In genomic region chr5:135012671-135013441, GRCm38 (mm10) we compare ENCODE assay signal across 9 mouse cellular contexts. TPM values are rescaled to one million over a fixed set of nuclear protein-coding genes. Genes with fewer than 3 reads are reported as not detected.
DNase-seq lines count a peak whose midpoint lies in the region; ATAC-seq and TF ChIP-seq lines count a peak whose summit lies in the region.
"Had no signal": no experiment of that assay in that cellular context is flagged by ENCODE, and none has a peak within 500 bp of the region (broad histone marks: within the 10 kb centered on the region; RNA-seq: fewer than 3 reads in every experiment).

No protein-coding gene starts in this region.

- WGBS in forebrain, embryonic 14.5 days = 6% methylated on average over 14 of the region's 16 CpGs
- 5% methylated on average over 16 of the region's 16 CpGs for WGBS in hindbrain, embryonic 12.5 days
- WGBS in midbrain, embryonic 12.5 days = 4% methylated on average over 16 of the region's 16 CpGs

- TF ChIP-seq CTCF in brain, embryonic 14.5 days (IDR thresholded peaks at IDR 0.05; ENCODE audit: borderline replicate concordance, extremely low read depth, insufficient read depth, insufficient read length) = peak; percentile 80

- H3K9me3 ChIP-seq in forebrain, embryonic 14.5 days (replicated peaks; ENCODE audit: control insufficient read depth, low read length) = no peaks in the 10 kb centered on the region
- H3K9me3 ChIP-seq in hindbrain, embryonic 12.5 days (replicated peaks) = no peaks in the 10 kb centered on the region
- no peaks in the 10 kb centered on the region for H3K9me3 ChIP-seq in midbrain, embryonic 12.5 days

- TF ChIP-seq POLR2A in brain, embryonic 14.5 days (IDR thresholded peaks at IDR 0.05; ENCODE audit: borderline replicate concordance, extremely low read depth, insufficient read depth, insufficient read length, poor library complexity, severe bottlenecking) = no peak

- no peaks in the 10 kb centered on the region for H3K36me3 ChIP-seq in forebrain, embryonic 14.5 days (ENCODE audit: control insufficient read depth, insufficient read depth, low read length)
- no peaks in the 10 kb centered on the region; the same call in 1 of the 2 replicates for H3K36me3 ChIP-seq in hindbrain, embryonic 12.5 days
- H3K36me3 ChIP-seq in midbrain, embryonic 12.5 days = no peaks in the 10 kb centered on the region
- no peaks in the 10 kb centered on the region; the same call in 1 of the 2 replicates for H3K36me3 ChIP-seq in splenic B cell, adult 2 months (ENCODE audit: control insufficient read depth, insufficient read depth, low read length, poor library complexity, severe bottlenecking)

- DNase-seq in cerebellum, adult 11 months = peak; percentile 77
- DNase-seq in brain, embryonic 14.5 days (ENCODE audit: low read depth) = peak; percentile 68
- peak; percentile 72 for DNase-seq in forebrain, embryonic 14.5 days (ENCODE audit: low spot score)
- DNase-seq in left cerebral cortex, postnatal 14 days (ENCODE audit: low spot score in 2 of 2) = peak; percentile 76 to 81
- peak; percentile 87 for DNase-seq in splenic B cell, adult 2 months (ENCODE audit: low read depth, low spot score)

- ATAC-seq in cerebellum, adult (ENCODE audit: insufficient number of reproducible peaks, low FRiP score, low TSS enrichment) = no peak
- ATAC-seq in forebrain, embryonic 14.5 days = no peak
- no peak for ATAC-seq in hindbrain, embryonic 12.5 days (ENCODE audit: low FRiP score)
- ATAC-seq in midbrain, embryonic 12.5 days (ENCODE audit: low FRiP score, low read depth) = no peak

- no peak overlapping the region for H3K4me2 ChIP-seq in forebrain, embryonic 14.5 days (ENCODE audit: low read length)
- H3K4me2 ChIP-seq in hindbrain, embryonic 12.5 days (replicated peaks) = peak overlapping the region; percentile 41
- H3K4me2 ChIP-seq in midbrain, embryonic 12.5 days (replicated peaks) = peak overlapping the region; percentile 19; the same call in 1 of the 2 replicates

- intact Hi-C loops in left cerebral cortex, postnatal 14 days (cut with DNase I) = loop anchor here (5.0 kb wide), 1 partner anchor 174 kb away; the partner anchor contains the start of gene Baz1b

- no peak overlapping the region for H3K27ac ChIP-seq in forebrain, embryonic 14.5 days (ENCODE audit: low read depth, low read length)
- peak overlapping the region; percentile 19 for H3K27ac ChIP-seq in hindbrain, embryonic 12.5 days
- no peak overlapping the region for H3K27ac ChIP-seq in midbrain, embryonic 12.5 days (replicated peaks)

- peaks cover 7% of the 10 kb centered on the region; the same call in 1 of the 2 replicates for H3K4me1 ChIP-seq in forebrain, embryonic 14.5 days (ENCODE audit: control insufficient read depth, insufficient read depth, low read length)
- H3K4me1 ChIP-seq in hindbrain, embryonic 12.5 days = peaks cover 38% of the 10 kb centered on the region
- peaks cover 35% of the 10 kb centered on the region for H3K4me1 ChIP-seq in midbrain, embryonic 12.5 days

- H3K9ac ChIP-seq in forebrain, embryonic 14.5 days (ENCODE audit: low read length) = no peak overlapping the region
- no peak overlapping the region for H3K9ac ChIP-seq in hindbrain, embryonic 12.5 days
- H3K9ac ChIP-seq in midbrain, embryonic 12.5 days (replicated peaks) = peak overlapping the region; percentile 16

- no peak overlapping the region for H3K4me3 ChIP-seq in forebrain, embryonic 14.5 days (ENCODE audit: low read depth, low read length)
- peak overlapping the region; percentile 12; the same call in 1 of the 2 replicates for H3K4me3 ChIP-seq in hindbrain, embryonic 12.5 days
- H3K4me3 ChIP-seq in midbrain, embryonic 12.5 days = 0 out of 2 replicates have a peak overlapping the region, but pooled peaks have one; percentile 4

- no peaks in the 10 kb centered on the region for H3K27me3 ChIP-seq in forebrain, embryonic 14.5 days (replicated peaks; ENCODE audit: control insufficient read depth, insufficient read depth, low read length)
- H3K27me3 ChIP-seq in hindbrain, embryonic 12.5 days = no peaks in the 10 kb centered on the region
- H3K27me3 ChIP-seq in midbrain, embryonic 12.5 days = peaks cover 20% of the 10 kb centered on the region
- no peaks in the 10 kb centered on the region for H3K27me3 ChIP-seq in splenic B cell, adult 2 months (ENCODE audit: control insufficient read depth, insufficient read depth, low read length, poor library complexity, severe bottlenecking)

RNA-seq across cellular contexts. Expression of gene Abhd11, which starts 3.9 kb away (rescaled TPM):
- polyA plus RNA-seq in brain, embryonic 14.5 days (2012; rRNA removed) = 65.6 and 94.1 TPM in 2 replicates
- 66.9 and 70.7 TPM in 2 replicates for polyA plus RNA-seq in forebrain, embryonic 14.5 days (2014; fragmentation: Nextera tagmentation; extraction: Ambion mirVana)
- 47.4 and 51.0 TPM in 2 replicates for polyA plus RNA-seq in hindbrain, embryonic 12.5 days (2016; fragmentation: Nextera tagmentation; extraction: Ambion mirVana)
- 10 to 100 TPM; 41.2 to 42.0 TPM for total RNA-seq in left cerebral cortex, postnatal 14 days (2021)
- polyA plus RNA-seq in midbrain, embryonic 12.5 days (2016; fragmentation: Nextera tagmentation; extraction: Ambion mirVana) = 39.1 and 41.4 TPM in 2 replicates

RNA-seq across cellular contexts. Expression of gene Stx1a, which starts 10.4 kb away (rescaled TPM):
- polyA plus RNA-seq in brain, embryonic 14.5 days (2012; rRNA removed) = 151 and 152 TPM in 2 replicates
- polyA plus RNA-seq in forebrain, embryonic 14.5 days (2014; fragmentation: Nextera tagmentation; extraction: Ambion mirVana) = 57.0 and 78.5 TPM in 2 replicates
- polyA plus RNA-seq in hindbrain, embryonic 12.5 days (2016; fragmentation: Nextera tagmentation; extraction: Ambion mirVana) = 34.3 and 38.7 TPM in 2 replicates
- 100 to 1,000 TPM; 413 to 473 TPM for total RNA-seq in left cerebral cortex, postnatal 14 days (2021)
- 27.8 and 29.3 TPM in 2 replicates for polyA plus RNA-seq in midbrain, embryonic 12.5 days (2016; fragmentation: Nextera tagmentation; extraction: Ambion mirVana)

RNA-seq across cellular contexts. Expression of gene Cldn3, which starts 26.8 kb away (rescaled TPM):
- 2.8 and 4.7 TPM in 2 replicates for polyA plus RNA-seq in brain, embryonic 14.5 days (2012; rRNA removed)
- 5.9 and 9.0 TPM in 2 replicates for polyA plus RNA-seq in forebrain, embryonic 14.5 days (2014; fragmentation: Nextera tagmentation; extraction: Ambion mirVana)
- polyA plus RNA-seq in hindbrain, embryonic 12.5 days (2016; fragmentation: Nextera tagmentation; extraction: Ambion mirVana) = 8.2 and 18.3 TPM in 2 replicates
- total RNA-seq in left cerebral cortex, postnatal 14 days (2021) = 1 to 10 TPM in 1 of 2 experiments, under 1 TPM in 1; 0.37 to 1.7 TPM
- 2.3 and 2.8 TPM in 2 replicates for polyA plus RNA-seq in midbrain, embryonic 12.5 days (2016; fragmentation: Nextera tagmentation; extraction: Ambion mirVana)
- total RNA-seq: neutrophil, adult 5-6 weeks had no signal

RNA-seq across cellular contexts. Expression of gene Dnajc30, which starts 51.1 kb away (rescaled TPM):
- polyA plus RNA-seq in brain, embryonic 14.5 days (2012; rRNA removed) = 34.8 and 35.9 TPM in 2 replicates
- 36.3 and 38.8 TPM in 2 replicates for polyA plus RNA-seq in forebrain, embryonic 14.5 days (2014; fragmentation: Nextera tagmentation; extraction: Ambion mirVana)
- polyA plus RNA-seq in hindbrain, embryonic 12.5 days (2016; fragmentation: Nextera tagmentation; extraction: Ambion mirVana) = 28.9 and 34.4 TPM in 2 replicates
- 10 to 100 TPM; 41.6 to 42.9 TPM for total RNA-seq in left cerebral cortex, postnatal 14 days (2021)
- 27.6 and 28.3 TPM in 2 replicates for polyA plus RNA-seq in midbrain, embryonic 12.5 days (2016; fragmentation: Nextera tagmentation; extraction: Ambion mirVana)

RNA-seq across cellular contexts. Expression of gene Bud23, which starts 51.9 kb away (rescaled TPM):
- 81.8 and 112 TPM in 2 replicates for polyA plus RNA-seq in brain, embryonic 14.5 days (2012; rRNA removed)
- 89.1 and 92.7 TPM in 2 replicates for polyA plus RNA-seq in forebrain, embryonic 14.5 days (2014; fragmentation: Nextera tagmentation; extraction: Ambion mirVana)
- 113 and 119 TPM in 2 replicates for polyA plus RNA-seq in hindbrain, embryonic 12.5 days (2016; fragmentation: Nextera tagmentation; extraction: Ambion mirVana)
- total RNA-seq in left cerebral cortex, postnatal 14 days (2021) = 10 to 100 TPM; 34.0 to 55.7 TPM
- polyA plus RNA-seq in midbrain, embryonic 12.5 days (2016; fragmentation: Nextera tagmentation; extraction: Ambion mirVana) = 118 and 119 TPM in 2 replicates
